24 mouse cellular contexts compared by ENCODE assay signal in the genomic region with DNA sequence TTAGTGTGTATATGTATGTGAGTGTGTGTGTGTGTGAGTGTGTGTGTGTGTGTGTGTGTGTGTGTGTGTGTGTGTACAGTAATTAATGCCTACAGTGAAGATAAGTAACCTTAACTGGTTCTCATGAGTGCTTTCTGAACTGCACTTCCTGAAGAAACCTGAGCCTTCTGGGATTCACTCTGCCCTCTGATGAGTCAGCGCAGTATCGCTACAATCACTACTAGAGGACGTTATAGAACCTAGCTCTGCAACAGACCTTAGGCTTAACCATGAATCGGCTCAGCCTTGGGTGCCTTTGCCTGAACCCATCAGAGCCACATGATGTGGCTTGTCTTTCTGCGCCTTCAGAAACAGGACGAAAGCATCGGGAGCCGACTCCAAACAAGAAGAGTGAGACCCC.
A peak's percentile ranks its signal among the peaks of the same experiment; 100 is the strongest.
DNase-seq lines count a peak whose midpoint lies in the region; TF ChIP-seq lines count a peak whose summit lies in the region.
"Had no signal": no experiment of that assay in that cellular context is flagged by ENCODE, and none has a peak within 500 bp of the region (broad histone marks: within the 10 kb centered on the region; RNA-seq: fewer than 3 reads in every experiment).

No protein-coding gene starts in this region.

- H3K4me3 ChIP-seq in C2C12 (ENCODE audit: insufficient read depth, poor library complexity, severe bottlenecking) (no peak overlapping the region), myocyte (no peak overlapping the region)
- H3K4me3 ChIP-seq: embryonic facial prominence, embryonic 13.5 days; embryonic facial prominence, embryonic 15.5 days; erythroblast, embryonic 14.5 days; forebrain, embryonic 10.5 days; forebrain, embryonic 12.5 days had no signal

- no peak for TF ChIP-seq CTCF in C2C12 (IDR thresholded peaks at IDR 0.05; ENCODE audit: control insufficient read depth, insufficient read depth, insufficient read length)

- H3ac ChIP-seq in C2C12 (ENCODE audit: control insufficient read depth, insufficient read length, low read depth): peak overlapping the region; percentile 36
- no peak overlapping the region for H3ac ChIP-seq in myocyte (ENCODE audit: control insufficient read depth, insufficient read length)

- H3K27me3 ChIP-seq in C2C12 (ENCODE audit: control insufficient read depth, insufficient read depth, insufficient read length): no peaks in the 10 kb centered on the region
- H3K27me3 ChIP-seq in myocyte (ENCODE audit: control insufficient read depth, insufficient read depth, insufficient read length): no peaks in the 10 kb centered on the region
- H3K27me3 ChIP-seq: embryonic facial prominence, embryonic 13.5 days; embryonic facial prominence, embryonic 15.5 days; forebrain, embryonic 12.5 days; Patski had no signal

- peaks cover 50% of the 10 kb centered on the region for H3K36me3 ChIP-seq in C2C12 (ENCODE audit: control insufficient read depth, insufficient read depth)
- H3K36me3 ChIP-seq in myocyte (ENCODE audit: control insufficient read depth, insufficient read depth): peaks cover 7% of the 10 kb centered on the region
- H3K36me3 ChIP-seq: embryonic facial prominence, embryonic 15.5 days; forebrain, embryonic 10.5 days; forebrain, embryonic 12.5 days had no signal

- DNase-seq in heart, adult 11 months: peak; percentile 84
- no peak for DNase-seq in heart, adult 8-10 months (ENCODE audit: low spot score)
- DNase-seq in urinary bladder, postnatal 36 days (ENCODE audit: low spot score in 2 of 2): peak; percentile 11 to 20
- no peak for DNase-seq in urinary bladder, postnatal 4 days (ENCODE audit: low spot score in 2 of 2)
- no peak for DNase-seq in layer of hippocampus, postnatal 14 days (ENCODE audit: low spot score in 2 of 2)
- no peak for DNase-seq in lung, postnatal 4 days
- DNase-seq: adrenal gland, adult 8-10 months; adrenal gland, postnatal 14 days; adrenal gland, postnatal 36 days; B cell, adult 2 months; cerebellum, adult 11-12 months; cerebellum, adult 8-10 months; cerebellum, adult 9-11 months; cerebellum, postnatal 14 days; cerebellum, postnatal 36 days; embryo, embryonic 11 days had no signal

- TF ChIP-seq POLR2A in myocyte (IDR thresholded peaks at IDR 0.05; ENCODE audit: insufficient read length, low read depth): no peak

- H3K79me2 ChIP-seq in C2C12 (ENCODE audit: control insufficient read depth, insufficient read depth) (peaks cover 94% of the 10 kb centered on the region), myocyte (ENCODE audit: control insufficient read depth, insufficient read depth) (peaks cover 46% of the 10 kb centered on the region)

- H3K79me3 ChIP-seq in C2C12 (ENCODE audit: low read depth): peaks cover 47% of the 10 kb centered on the region

- H3K4me2 ChIP-seq in myocyte (ENCODE audit: low read depth): peak overlapping the region; percentile 47
- H3K4me2 ChIP-seq: embryonic facial prominence, embryonic 13.5 days; embryonic facial prominence, embryonic 15.5 days; forebrain, embryonic 12.5 days had no signal

TF ChIP-seq in C2C12, 6 proteins besides CTCF, POLR2A, EP300 and RAD21:
- TF ChIP-seq MYOD1 (IDR thresholded peaks at IDR 0.05; ENCODE audit: control insufficient read depth, insufficient read length, low read depth) (no peak), MYOG (IDR thresholded peaks at IDR 0.05; ENCODE audit: control insufficient read depth, extremely low read depth, insufficient read length) (no peak), CEBPB (IDR thresholded peaks at IDR 0.05; ENCODE audit: low read depth) (no peak)

TF ChIP-seq in myocyte, 11 proteins besides CTCF, POLR2A, EP300 and RAD21:
- no peak for TF ChIP-seq TCF3 (IDR thresholded peaks at IDR 0.05; ENCODE audit: insufficient read length, low read depth)
- no peak for TF ChIP-seq POLR2AphosphoS2 (IDR thresholded peaks at IDR 0.05; ENCODE audit: insufficient read length, low read depth)
- TF ChIP-seq SRF (IDR thresholded peaks at IDR 0.05; ENCODE audit: control insufficient read depth, insufficient read length, low read depth): no peak
- TF ChIP-seq MAX (IDR thresholded peaks at IDR 0.05; ENCODE audit: low read depth): no peak
- TF ChIP-seq MYOG (IDR thresholded peaks at IDR 0.05; ENCODE audit: control insufficient read depth in 1 of 3, insufficient read depth in 1 of 3, insufficient read length in 2 of 3, low read depth in 2 of 3): no peak
- TF ChIP-seq TCF12 (IDR thresholded peaks at IDR 0.05; ENCODE audit: insufficient read depth, poor library complexity, severe bottlenecking): no peak
- TF ChIP-seq CEBPB (IDR thresholded peaks at IDR 0.05; ENCODE audit: insufficient read depth, poor library complexity, severe bottlenecking): no peak
- no peak for TF ChIP-seq MYOD1 (IDR thresholded peaks at IDR 0.05; ENCODE audit: control insufficient read depth in 1 of 3, insufficient read length in 2 of 3, low read depth in 2 of 3)
- no peak for TF ChIP-seq USF1 (IDR thresholded peaks at IDR 0.05; ENCODE audit: low read depth)
- no peak for TF ChIP-seq REST (IDR thresholded peaks at IDR 0.05; ENCODE audit: insufficient read depth, insufficient read length)
- TF ChIP-seq E2F4 (IDR thresholded peaks at IDR 0.05; ENCODE audit: insufficient read depth): no peak

Comparison
In these comparisons a context has a peak if more than half of its experiments do, and no peak if none do; other contexts are left out.
1. DNase-seq: peak in heart, adult 11 months (single experiment) and urinary bladder, postnatal 36 days (2 of 2); none in heart, adult 8-10 months (single experiment), urinary bladder, postnatal 4 days (0 of 2), layer of hippocampus, postnatal 14 days (0 of 2) and lung, postnatal 4 days (0 of 2).